Mouse (Mus musculus) liver, embryonic 14.5 days (tissue): ENCODE measurements around the gene Hsh2d.

ENCODE experiments used
- CTCF ChIP-seq: IDR thresholded peaks from 2 replicates; pipeline ENCODE4 v1.5.1; 2016; ENCODE audit warnings: antibody characterized with exemption, low read depth, control low read depth
- EP300 ChIP-seq: IDR thresholded peaks from 2 replicates; pipeline ENCODE4 v1.6.1; 2016; ENCODE audit warnings: antibody characterized with exemption, low read depth

DNA sequence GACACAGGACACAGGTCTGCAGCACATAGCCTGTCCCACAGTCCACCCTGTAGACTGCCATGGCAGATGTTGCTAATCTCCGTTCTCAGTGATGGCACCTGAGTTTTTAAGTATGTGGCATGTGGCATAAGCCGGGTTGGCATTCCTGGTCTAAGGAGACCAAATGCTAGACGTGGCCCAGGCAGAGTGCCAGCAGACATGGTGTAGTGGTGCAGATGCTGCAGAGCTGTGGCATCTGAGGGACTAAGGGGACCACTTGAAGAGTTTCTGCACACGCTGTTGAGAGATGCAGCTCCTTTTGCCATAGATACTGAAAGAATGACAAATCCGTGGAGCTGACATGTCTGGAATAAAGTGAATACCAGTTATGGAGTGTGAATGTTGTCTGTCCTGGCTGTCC, 33.2 kb downstream of the Hsh2d start:
- TF ChIP-seq CTCF = no peak
- no peak for TF ChIP-seq EP300
